Mouse (Mus musculus): ENCODE measurements around the gene Dusp5.
"Not testable (repeated sequence)": the region's sequence is repeated elsewhere in the genome, so short reads cannot be mapped to it uniquely, and the experiment has no call there.

Dusp5 gene

GRCm38 (mm10) chr19:53576061-53576460 lies 47.2 kb downstream of the Dusp5 start:
- DNase-seq (ENCODE audit: low spot score), result no peak

- no peak for DNase-seq (ENCODE audit: low spot score)
Measured at GRCm38 (mm10) chr19:53577025-53577800, 48.3 kb downstream of the Dusp5 start.

GRCm38 (mm10) chr19:53578597-53579252 lies 49.8 kb downstream of the Dusp5 start:
- DNase-seq (ENCODE audit: low spot score), result no peak

- DNase-seq (ENCODE audit: low spot score), result not testable (repeated sequence)
Measured at GRCm38 (mm10) chr19:53580271-53580670, 51.4 kb downstream of the Dusp5 start.

- DNase-seq (ENCODE audit: low spot score), result not testable (repeated sequence)
Measured at GRCm38 (mm10) chr19:53587686-53588085, 58.8 kb downstream of the Dusp5 start.

- DNase-seq (ENCODE audit: low spot score), result not testable (repeated sequence)
Measured at GRCm38 (mm10) chr19:53588968-53589367, 60.1 kb downstream of the Dusp5 start, which contains the start of gene Nutf2-ps1. Gene Nutf2-ps1, minus strand, starts transcription at chr19:53589068.
